Mouse (Mus musculus) cerebellum, adult 2 months (tissue): ENCODE data around the gene Ccdc149. TPM values are rescaled to one million over a fixed set of nuclear protein-coding genes. Genes with fewer than 3 reads are reported as not detected.

Experiments
- DNase-seq, 2 experiments: peaks; one replicate each; pipeline ENCODE4 v3.0.0; 2021
- H3K27ac ChIP-seq: fragments of 200-500 bp; 2 replicates; pipeline ENCODE4 v1.5.1; 2012; ENCODE audit warnings: low read length, control low read depth, inconsistent platforms; ENCODE audit not compliant: insufficient read depth
- H3K27me3 ChIP-seq: fragments of 200-500 bp; 2 replicates; pipeline ENCODE4 v1.6.1; 2012; ENCODE audit warnings: inconsistent platforms, mild to moderate bottlenecking, low read length, moderate library complexity; ENCODE audit not compliant: control insufficient read depth, insufficient read depth
- H3K4me1 ChIP-seq: fragments of 200-500 bp; 2 replicates; pipeline ENCODE4 v1.6.1; 2011; ENCODE audit warnings: low read length; ENCODE audit not compliant: control insufficient read depth, insufficient read depth
- H3K4me3 ChIP-seq: fragments of 200-500 bp; replicated peaks from 2 replicates; pipeline ENCODE3; 2011; ENCODE audit warnings: mild to moderate bottlenecking, low read depth, low read length, control low read depth; ENCODE audit not compliant: insufficient read depth
- CTCF ChIP-seq: fragments of 200-500 bp; IDR thresholded peaks from 2 replicates; pipeline ENCODE4 v1.5.1; 2011; ENCODE audit warnings: low read depth, mild to moderate bottlenecking, control low read depth, low read length, moderate library complexity, borderline replicate concordance; ENCODE audit not compliant: insufficient read depth
- POLR2A ChIP-seq: fragments of 200-500 bp; IDR thresholded peaks from 2 replicates; pipeline ENCODE4 v1.6.1; 2011; ENCODE audit warnings: low read length, control low read depth, borderline replicate concordance; ENCODE audit not compliant: insufficient read depth
- WGBS: fragments of 180-500 bp; shearing (Covaris S2); methylation state at CpG from one replicate; pipeline ENCODE4 v1.1.7; 2018; 5-methylcytosine and 5-hydroxymethylcytosine counted together
- polyA plus RNA-seq: library from polyadenylated mRNA; depleted of rRNA; stranded (reverse); fragments of >200 nt; gene quantifications from 2 replicates; pipeline ENCODE4 v1.2.3, GENCODE M21; 2012

The Ccdc149 gene
- polyA plus RNA-seq, 1 experiment = 30.4 TPM

GRCm38 (mm10) chr5:52438946-52439345, 32.4 kb downstream of the Ccdc149 start:
- no peak overlapping the region for H3K4me3 ChIP-seq
- TF ChIP-seq POLR2A (no peak), CTCF (no peak)
- no peaks in the 10 kb centered on the region for H3K4me1 ChIP-seq
- DNase-seq = no peak
- no peaks in the 10 kb centered on the region for H3K27me3 ChIP-seq
- 49% methylated on average over 7 of the region's 7 CpGs for WGBS
- no peak overlapping the region for H3K27ac ChIP-seq

- H3K4me3 ChIP-seq = no peak overlapping the region
- 90% methylated on average over 6 of the region's 6 CpGs for WGBS
- DNase-seq = no peak
- TF ChIP-seq POLR2A (no peak), CTCF (no peak)
- no peaks in the 10 kb centered on the region for H3K27me3 ChIP-seq
- H3K27ac ChIP-seq = no peak overlapping the region
- 0 out of 2 replicates have a peak, but pooled peaks cover 2% of the 10 kb centered on the region for H3K4me1 ChIP-seq
Observed at GRCm38 (mm10) chr5:52435533-52435932, 35.8 kb downstream of the Ccdc149 start.

GRCm38 (mm10) chr5:52431276-52431844, 40.0 kb downstream of the Ccdc149 start:
- WGBS = 39% methylated on average over 8 of the region's 8 CpGs
- Histone ChIP-seq H3K4me1 (0 out of 2 replicates have a peak, but pooled peaks cover 2% of the 10 kb centered on the region), H3K27ac (no peak overlapping the region), H3K27me3 (no peaks in the 10 kb centered on the region), H3K4me3 (no peak overlapping the region)
- no peak for TF ChIP-seq CTCF
- no peak for DNase-seq

GRCm38 (mm10) chr5:52429731-52430480, 41.4 kb downstream of the Ccdc149 start:
- Histone ChIP-seq H3K4me1 (0 out of 2 replicates have a peak, but pooled peaks cover 2% of the 10 kb centered on the region), H3K27ac (no peak overlapping the region), H3K27me3 (no peaks in the 10 kb centered on the region), H3K4me3 (no peak overlapping the region)
- no peak for DNase-seq
- TF ChIP-seq POLR2A (no peak), CTCF (no peak)
- 72% methylated on average over 14 of the region's 14 CpGs for WGBS

- H3K27me3 ChIP-seq = no peaks in the 10 kb centered on the region
- H3K27ac ChIP-seq = no peak overlapping the region
- no peak for DNase-seq
- TF ChIP-seq CTCF (no peak), POLR2A (no peak)
- H3K4me3 ChIP-seq = no peak overlapping the region
- WGBS = 68% methylated on average over 4 of the region's 4 CpGs
- H3K4me1 ChIP-seq = 0 out of 2 replicates have a peak, but pooled peaks cover 2% of the 10 kb centered on the region
Observed at GRCm38 (mm10) chr5:52428613-52429012, 42.7 kb downstream of the Ccdc149 start.

GRCm38 (mm10) chr5:52425819-52426218, 45.5 kb downstream of the Ccdc149 start:
- Histone ChIP-seq H3K27ac (no peak overlapping the region), H3K27me3 (no peaks in the 10 kb centered on the region), H3K4me3 (no peak overlapping the region), H3K4me1 (no peaks in the 10 kb centered on the region)
- TF ChIP-seq CTCF = no peak
- TF ChIP-seq POLR2A = no peak
- DNase-seq = no peak
- WGBS = 91% methylated on average over 9 of the region's 9 CpGs

- 67% methylated on average over 3 of the region's 3 CpGs for WGBS
- H3K4me1 ChIP-seq = no peaks in the 10 kb centered on the region
- DNase-seq = no peak
- H3K27me3 ChIP-seq = no peaks in the 10 kb centered on the region
- H3K4me3 ChIP-seq = no peak overlapping the region
- TF ChIP-seq CTCF (no peak), POLR2A (no peak)
- no peak overlapping the region for H3K27ac ChIP-seq
Observed at GRCm38 (mm10) chr5:52423893-52424292, 47.4 kb downstream of the Ccdc149 start.

GRCm38 (mm10) chr5:52416485-52416884, 54.8 kb downstream of the Ccdc149 start:
- Histone ChIP-seq H3K4me1 (peaks cover 11% of the 10 kb centered on the region; the same call in 1 of the 2 replicates), H3K27ac (no peak overlapping the region), H3K27me3 (no peaks in the 10 kb centered on the region), H3K4me3 (no peak overlapping the region)
- TF ChIP-seq POLR2A (no peak), CTCF (no peak)
- WGBS = 84% methylated on average over 2 of the region's 2 CpGs
- no peak for DNase-seq
